Mouse (Mus musculus) urinary bladder, postnatal 14 days (tissue): ENCODE measurements at regions not wholly inside any gene's neighbourhood (a gene's known extent, or its start where the extent isn't known, plus 50 kb on each side); places are given as distances from the start of the nearest gene placed in this dataset.
A peak's percentile ranks its signal among the peaks of the same experiment; 100 is the strongest.

ENCODE experiments used
- DNase-seq: peaks from one replicate; pipeline ENCODE4 v3.0.0; 2021; ENCODE audit warnings: low spot score

DNA sequence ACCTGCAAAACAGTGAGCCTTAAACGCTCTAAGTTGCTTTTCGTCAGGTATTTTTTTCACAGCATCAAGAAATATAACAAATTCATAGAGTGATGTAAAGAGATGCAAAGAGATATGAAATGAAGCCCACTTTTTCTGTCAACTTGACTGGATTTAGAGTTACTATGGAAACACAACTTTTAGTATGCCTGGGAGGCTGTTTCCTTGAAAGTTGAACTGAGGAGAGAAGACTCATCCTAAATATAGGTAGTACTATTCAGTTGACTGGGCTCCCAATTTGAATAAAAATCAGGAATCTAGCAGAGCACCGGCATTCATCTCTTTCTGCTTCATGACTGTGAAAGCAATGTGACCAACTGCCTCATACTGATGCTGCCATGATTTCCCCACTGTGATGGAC lies 509.7 kb downstream of the Synb start:
- no peak for DNase-seq

DNA sequence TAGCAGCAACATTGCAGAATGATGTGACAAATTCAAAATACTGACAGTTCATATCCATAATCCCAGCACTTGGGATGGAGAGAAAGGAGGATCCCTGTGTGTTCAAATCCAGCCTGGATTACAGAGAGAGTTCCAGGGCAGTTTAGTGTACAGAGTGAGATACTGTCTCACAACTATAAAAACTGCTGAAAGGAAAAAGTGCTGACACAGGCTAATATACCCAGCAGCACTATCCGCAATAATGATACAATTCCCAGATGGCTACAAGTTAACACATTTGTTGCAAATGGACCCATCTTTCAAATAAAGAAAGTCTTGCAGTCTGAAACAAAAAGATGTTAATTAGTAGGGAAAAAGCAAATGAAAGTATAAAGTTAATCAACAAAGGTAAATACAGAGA lies 510.9 kb downstream of the Synb start:
- no peak for DNase-seq

DNA sequence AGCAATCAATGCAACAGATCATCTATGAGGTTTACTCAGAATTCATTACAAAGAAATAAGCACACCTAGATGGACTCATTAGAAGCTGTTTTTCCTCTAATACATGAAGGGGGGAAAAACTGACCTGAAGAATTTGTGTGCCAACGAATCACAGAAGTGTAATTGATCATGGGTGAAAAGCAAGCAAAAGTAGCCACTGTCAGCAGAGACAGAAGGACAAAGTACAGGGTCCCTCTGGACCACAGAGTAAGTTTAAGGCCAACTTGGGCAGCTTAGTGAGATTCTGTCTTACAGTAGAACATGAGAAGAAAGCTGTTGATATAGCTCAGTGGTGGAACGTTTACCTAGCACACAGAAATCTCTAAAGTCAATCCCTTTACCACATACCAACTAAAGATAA lies 523.7 kb downstream of the Synb start:
- no peak for DNase-seq

DNA sequence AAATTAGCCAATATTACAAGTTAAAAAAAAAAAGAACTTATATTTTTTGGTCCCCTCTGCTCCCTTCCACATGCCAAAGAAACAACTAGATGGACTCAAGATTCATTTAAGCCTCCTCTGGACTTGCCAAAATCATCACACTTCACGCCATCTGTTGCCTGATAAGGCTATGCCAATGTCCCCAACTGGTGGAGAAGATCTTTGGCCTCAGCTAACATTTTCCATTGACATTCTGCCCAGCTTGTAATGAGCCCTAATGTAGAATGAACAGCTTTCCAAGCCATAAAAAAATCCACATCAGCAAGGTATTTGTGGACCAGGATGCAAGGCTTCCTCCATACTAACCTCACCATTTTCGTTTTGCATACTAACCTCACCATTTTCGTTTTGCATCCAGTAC lies 531.2 kb downstream of the Synb start:
- DNase-seq: no peak

DNA sequence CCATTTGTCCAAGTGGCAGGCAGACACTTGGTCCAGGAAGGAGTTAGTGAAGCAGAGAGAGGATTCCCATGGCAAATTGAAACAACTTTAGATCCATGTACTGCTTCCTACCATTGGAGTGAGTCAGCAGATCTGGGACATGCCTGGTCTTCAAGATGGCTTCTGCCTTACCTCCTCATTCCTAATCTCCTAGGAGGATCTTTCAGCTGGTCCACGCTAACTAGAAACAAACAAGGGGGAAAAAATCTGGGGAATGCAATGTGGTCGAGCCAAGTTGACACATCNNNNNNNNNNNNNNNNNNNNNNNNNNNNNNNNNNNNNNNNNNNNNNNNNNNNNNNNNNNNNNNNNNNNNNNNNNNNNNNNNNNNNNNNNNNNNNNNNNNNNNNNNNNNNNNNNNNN lies 549.4 kb downstream of the Synb start:
- DNase-seq: no peak

DNA sequence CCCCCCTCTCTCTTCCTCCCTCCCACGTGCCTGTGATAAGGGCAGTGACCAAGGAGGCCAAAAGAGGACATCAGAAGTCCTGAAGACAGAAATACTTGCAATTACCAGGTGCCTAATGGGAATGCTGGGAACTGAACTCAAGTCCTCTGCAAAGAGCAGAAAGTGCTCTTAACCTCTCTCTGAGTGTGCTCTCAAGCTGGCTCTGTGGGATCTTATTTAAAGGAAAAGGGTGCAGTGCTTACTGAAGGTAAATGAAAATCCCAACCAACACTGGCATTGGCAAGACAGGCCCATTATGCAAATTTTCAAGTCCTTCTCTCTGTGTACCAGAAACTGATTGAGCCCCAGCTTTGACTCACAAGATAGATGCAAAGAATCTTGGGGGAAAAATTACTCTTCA lies 555.6 kb downstream of the Synb start:
- DNase-seq: no peak

DNA sequence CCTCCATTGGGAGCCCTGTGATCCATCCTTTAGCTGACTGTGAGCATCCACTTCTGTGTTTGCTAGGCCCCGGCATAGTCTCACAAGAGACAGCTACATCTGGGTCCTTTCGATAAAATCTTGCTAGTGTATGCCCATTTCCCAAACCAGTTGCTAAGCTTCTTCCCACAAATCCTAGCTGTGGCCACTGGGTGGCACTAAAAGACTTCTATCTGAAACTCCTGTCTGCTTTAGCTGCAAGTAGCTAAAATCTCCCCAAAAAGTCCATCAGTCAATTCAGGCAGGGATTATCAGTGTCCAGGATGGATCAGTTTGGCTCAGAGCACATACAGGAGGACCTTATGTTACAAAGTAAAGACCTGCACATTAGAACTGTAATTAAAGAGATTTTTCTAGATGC lies 558.3 kb downstream of the Synb start:
- peak; percentile 62 for DNase-seq

DNA sequence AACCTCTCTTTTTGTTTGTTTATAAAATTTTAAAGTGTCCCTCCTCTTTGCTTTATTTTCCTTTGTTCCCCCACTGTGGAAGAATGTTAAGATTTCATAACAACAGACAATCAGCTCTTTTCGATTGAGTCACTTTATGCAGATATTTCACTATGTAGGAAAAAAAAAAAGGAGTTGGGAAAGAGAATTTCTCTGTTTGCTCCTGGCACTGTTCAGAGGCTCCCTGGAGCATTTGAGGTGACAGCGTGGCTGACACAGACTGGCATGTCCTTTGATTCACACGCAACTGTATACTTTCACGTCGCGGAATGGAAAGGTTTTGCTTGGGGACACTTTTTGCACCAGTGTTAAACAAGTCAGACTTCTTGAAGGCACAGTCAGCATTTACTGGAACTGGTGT lies 572.9 kb downstream of the Synb start:
- DNase-seq: no peak

DNA sequence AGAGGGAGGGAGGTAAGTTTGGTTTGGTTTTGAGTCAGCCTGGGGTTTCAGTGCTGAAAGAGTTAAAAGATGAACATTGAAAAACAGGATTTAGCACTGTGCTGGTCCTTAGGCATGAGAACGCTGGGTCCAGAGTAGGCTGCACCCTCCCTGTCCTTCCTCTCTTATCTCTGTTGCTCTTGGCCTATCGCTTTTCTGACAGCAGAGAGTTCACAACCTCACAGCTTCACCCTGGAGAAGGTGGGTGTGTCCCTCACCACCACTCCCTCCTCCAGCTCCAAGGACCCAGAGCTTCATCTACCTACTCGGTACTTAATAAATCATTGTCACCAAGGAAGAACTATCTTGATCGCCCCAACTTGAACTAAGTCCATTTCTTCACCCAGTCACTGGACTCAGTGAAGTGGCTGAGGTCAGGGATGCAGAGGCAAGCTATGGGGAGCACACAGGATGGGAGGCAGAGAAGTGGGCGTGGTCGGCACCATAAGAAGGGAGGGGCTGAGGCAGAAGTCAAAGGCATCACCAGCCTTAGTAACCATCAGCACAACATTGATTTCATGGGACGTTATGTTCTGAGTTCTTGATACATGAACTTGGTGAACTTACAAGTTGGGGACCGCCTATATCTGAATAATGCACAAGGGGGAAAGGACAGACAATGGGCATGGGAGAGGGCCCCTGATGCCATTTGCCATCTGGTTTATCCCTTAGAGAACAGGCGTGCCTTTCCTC lies 574.5 kb downstream of the Synb start:
- no peak for DNase-seq

DNA sequence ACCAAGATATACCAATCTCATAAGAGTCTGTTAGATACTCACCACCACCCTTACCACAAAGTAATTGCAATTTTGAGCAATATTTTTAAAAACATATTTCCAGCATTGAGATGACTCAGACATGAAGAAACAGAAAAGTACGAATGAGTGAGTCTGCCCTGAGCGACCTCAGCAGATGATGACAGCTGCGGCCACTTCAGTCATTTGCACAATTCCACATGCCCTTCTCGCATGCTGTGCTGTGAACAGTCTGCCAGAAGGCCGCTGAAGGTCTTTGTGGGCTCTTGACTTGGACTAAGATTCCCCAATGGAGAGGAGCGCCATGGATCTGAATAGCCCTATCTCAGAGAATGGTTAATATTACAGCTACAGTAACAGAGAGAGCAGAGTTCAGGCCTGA lies 575.3 kb downstream of the Synb start:
- DNase-seq: no peak
